Mouse (Mus musculus) mesoderm, embryonic 11.5 days (tissue): ENCODE measurements around the gene Zfp428.
A peak's percentile ranks its signal among the peaks of the same experiment; 100 is the strongest.
"Not testable (repeated sequence)": the region's sequence is repeated elsewhere in the genome, so short reads cannot be mapped to it uniquely, and the experiment has no call there.

Source experiments
- DNase-seq: peaks from one replicate; pipeline ENCODE4 v3.0.0-alpha.2; 2012; ENCODE audit warnings: low read depth, low spot score

The Zfp428 gene

GRCm38 (mm10) chr7:24480986-24481473 lies 25.8 kb upstream of the Zfp428 start:
- no peak for DNase-seq

DNA sequence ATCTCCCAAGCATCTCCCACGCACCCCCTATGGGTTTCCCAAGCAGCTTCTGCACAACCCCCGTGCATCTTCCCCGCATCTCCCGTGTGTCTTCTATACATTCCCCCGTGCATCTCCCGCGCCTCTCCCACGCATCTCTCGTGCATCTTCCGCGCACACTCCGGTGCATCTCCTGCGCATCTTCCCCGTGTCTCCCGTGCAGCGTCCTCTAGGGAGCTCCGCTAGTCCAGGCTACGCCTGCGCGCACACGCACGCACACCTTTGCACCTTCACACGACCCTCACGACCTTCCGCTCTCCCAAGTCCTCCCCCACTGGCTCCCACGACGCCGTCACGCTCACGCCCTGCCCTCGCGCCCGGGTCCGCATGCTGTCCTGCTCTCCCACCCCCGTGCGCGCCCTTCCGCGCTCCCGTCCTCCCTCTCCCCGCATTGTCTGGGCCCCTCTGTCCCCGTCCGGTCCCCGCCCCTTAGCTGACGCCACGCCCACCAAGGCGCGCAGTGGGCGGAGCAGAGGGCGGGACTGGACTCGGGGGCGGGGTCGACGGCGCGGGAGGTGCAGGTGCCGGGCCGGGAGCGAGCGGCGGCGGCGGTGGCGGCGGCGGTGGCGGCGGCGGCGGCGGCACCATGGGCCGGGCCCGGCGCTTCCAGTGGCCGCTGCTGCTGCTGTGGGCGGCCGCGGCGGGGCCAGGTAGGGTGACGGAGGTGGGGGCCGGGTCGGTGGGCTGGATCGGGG lies 25.2 kb upstream of the Zfp428 start, which contains the start of gene Cadm4:
Cadm4 (plus strand) TSS at position 550 of the 734 bp plus-strand sequence.
- peak; percentile 90 for DNase-seq

GRCm38 (mm10) chr7:24482208-24483020 lies 24.4 kb upstream of the Zfp428 start:
- DNase-seq = no peak

DNA sequence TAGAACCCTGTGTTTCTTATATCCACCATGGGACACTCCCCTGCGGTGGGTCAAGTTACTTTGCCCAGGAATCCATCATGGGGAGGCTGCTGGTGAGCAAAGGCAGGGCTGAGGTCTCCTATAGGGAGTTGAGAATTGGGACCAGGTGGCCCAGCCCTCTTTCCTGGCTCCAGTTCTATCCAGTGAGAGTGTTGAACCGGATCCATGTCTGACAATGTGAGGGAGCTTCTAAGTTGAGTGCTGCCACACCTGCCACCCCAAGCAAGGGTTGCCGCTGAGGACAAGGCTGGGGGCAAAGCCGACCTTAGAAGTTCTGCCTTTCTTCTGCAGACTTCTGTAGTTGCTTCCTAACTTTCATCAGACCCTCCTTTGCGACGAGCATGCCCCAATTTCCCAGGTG lies 23.5 kb upstream of the Zfp428 start:
- not testable (repeated sequence) for DNase-seq

GRCm38 (mm10) chr7:24485481-24485880 lies 21.3 kb upstream of the Zfp428 start:
- no peak for DNase-seq

DNA sequence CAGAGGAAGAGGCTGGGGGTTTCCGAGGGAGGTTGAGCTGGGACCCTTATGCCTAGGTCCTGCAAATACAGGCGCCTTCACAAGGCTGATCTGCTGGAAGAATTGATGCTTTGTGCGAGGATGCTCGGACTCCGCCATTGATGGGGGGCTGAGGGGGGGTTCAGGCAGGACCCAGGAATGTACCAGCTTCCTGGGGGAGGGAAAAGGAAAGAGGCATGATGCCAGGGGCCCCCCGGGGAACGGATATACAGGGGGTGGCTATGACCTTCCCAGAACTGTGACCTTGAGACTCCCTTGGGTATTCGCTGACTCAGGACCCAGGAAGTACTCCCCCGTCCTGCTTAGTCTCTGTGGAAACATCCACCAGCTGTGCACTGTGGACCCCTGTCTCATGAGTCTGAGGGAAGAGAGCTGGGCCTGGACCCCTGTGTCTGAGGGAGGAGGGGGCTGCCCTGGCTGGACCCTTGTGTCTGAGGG lies 20.1 kb upstream of the Zfp428 start:
- no peak for DNase-seq

DNA sequence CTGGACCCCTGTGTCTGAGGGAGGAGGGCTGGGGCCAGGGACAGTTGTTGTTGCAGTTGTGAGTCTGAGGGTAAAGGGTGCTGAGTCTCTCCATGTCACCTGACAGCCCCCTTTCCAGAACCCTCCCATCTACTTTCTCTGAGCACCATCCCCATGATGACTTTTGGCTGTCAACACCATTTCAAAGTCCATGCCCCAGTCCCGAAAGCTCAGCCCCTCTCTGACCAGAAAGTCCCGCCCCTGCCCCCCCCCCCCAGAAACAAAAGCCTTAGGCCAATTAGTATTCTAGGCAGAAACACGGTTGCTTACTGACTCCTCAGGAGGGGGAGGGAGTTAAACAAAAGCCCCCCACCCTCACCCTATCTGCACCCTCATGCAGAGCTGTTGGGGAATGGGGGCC lies 19.4 kb upstream of the Zfp428 start:
- DNase-seq = no peak

GRCm38 (mm10) chr7:24488303-24488702 lies 18.5 kb upstream of the Zfp428 start:
- DNase-seq = no peak

DNA sequence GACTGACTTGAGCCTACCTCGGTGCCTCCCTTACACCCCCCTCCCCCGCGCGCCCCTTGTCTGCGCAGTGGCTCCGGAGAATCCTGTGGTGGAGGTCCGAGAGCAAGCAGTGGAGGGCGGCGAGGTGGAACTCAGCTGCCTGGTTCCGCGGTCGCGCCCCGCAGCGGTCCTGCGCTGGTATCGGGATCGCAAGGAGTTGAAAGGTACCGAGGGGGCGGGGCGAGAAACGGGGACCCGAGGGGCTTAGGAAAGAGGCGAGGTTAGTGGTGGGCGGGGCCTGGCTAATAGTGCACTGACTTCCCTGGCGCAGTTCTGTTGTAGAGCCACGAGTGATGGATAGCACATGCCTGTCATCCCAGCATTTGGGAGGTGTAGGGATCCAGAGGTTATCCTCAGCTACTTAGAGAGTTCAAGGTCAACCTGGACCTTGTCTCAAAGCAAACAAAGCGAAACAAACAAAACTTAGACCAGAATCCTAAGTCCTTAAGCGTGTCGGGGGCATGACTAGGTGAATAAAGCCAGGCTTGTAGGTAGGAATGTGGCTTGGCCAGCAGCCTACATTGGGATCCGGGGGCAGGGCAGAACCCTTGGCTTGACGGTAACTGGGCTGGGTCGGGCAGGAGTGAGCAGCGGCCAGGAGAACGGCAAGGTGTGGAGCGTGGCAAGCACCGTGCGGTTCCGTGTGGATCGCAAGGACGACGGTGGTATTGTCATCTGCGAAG lies 6.8 kb upstream of the Zfp428 start:
- no peak for DNase-seq

GRCm38 (mm10) chr7:24500929-24501328 lies 5.9 kb upstream of the Zfp428 start:
- DNase-seq = peak; percentile 44

GRCm38 (mm10) chr7:24501492-24501891 lies 5.3 kb upstream of the Zfp428 start:
- DNase-seq = no peak

DNA sequence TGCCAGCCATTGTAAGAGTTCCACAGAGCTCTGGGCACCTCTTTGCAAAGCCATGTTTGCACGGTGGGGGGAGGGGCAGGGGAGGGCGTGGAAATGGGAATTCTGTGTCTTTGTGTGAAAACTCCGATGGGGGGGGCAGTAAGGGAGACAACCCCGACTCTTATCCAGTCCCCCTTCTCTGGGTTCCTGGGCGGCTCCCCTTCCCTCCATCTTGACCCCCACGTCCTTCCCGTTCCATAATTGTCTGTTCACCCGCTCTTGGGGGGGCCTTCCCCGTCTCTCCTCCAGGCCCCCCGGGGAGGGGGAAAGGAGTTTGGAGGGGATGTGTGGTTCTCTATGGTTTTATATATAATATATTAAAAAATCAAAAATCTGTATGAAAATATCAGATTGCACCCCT lies 2.8 kb upstream of the Zfp428 start:
- no peak for DNase-seq

DNA sequence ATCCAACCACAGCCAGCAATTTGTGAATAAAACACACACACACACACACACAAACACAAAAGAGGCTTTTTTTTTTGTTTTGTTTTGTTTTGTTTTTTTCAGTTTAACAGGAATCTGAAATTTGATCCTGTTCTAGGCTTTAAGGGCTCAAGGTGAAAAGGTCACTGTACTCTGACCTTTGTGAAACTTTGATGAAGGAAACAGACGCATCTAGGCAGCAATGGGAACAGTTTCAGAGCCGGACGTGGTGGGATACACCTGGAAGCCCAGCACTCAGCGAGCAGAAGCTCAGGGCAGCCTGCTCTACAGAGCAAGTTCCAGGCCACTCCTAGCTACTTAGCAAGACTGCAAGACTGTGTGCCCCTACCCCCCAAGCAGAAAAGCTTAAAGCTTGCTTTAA lies 1.9 kb upstream of the Zfp428 start:
- DNase-seq = no peak

DNA sequence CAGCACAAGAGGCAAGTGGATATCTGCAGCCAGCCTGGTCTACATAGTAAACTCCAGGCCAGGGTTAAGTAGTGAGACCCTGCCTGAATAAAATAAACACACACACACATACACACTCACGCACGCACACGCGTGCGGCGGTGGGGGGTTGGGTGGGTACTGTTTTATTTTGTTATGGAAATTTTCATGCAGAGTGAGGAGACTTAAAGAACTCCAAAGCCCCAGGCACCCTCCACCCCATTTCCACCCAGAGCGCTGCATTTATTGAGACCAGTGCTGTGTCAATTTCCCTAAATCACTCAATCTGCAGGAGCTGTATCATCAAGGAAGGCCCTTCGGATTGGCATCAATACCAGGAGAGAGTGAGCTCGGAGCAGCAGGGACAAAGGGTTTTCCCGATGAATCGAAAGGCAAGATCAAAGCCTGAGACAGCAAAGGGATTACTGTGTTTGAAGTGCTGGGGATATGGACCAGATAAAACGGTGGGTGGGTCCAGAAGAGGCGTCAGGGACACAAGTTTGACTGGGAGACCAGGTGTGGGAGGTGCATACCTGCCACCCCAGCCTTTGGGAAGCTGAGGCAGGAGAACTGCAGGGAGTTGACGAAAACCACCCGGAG lies 1.2 kb upstream of the Zfp428 start:
- no peak for DNase-seq

GRCm38 (mm10) chr7:24506065-24506459 lies 744 bp upstream of the Zfp428 start:
- DNase-seq = no peak

- DNase-seq = no peak
Observed at GRCm38 (mm10) chr7:24506476-24506837, 349 bp upstream of the Zfp428 start.

DNA sequence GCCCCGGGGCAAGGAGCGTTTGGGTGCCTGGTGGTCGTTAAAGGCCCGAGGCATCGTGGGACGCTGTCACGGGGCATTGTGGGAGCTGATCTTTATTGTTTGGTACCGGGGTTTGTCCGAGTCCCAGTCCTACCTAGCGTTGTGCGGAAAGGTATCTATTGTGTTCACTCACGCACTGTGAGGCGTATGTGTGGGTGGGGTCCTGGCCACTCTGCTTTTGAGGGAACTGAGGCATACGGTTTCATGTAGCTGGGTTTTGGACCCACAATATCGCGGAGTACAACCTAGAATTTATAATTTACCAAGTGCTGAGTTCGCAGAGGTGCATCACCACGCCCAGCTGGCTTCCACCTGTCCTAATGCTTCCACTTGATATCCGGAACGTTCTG lies 914 bp downstream of the Zfp428 start:
- DNase-seq = no peak

GRCm38 (mm10) chr7:24512355-24512754 lies 5.5 kb downstream of the Zfp428 start, which contains the start of gene AC161166.1:
Gene AC161166.1 (minus strand): TSS chr7:24512455.
- DNase-seq = no peak

GRCm38 (mm10) chr7:24516319-24516718 lies 9.5 kb downstream of the Zfp428 start:
- not testable (repeated sequence) for DNase-seq

GRCm38 (mm10) chr7:24517077-24517476 lies 10.3 kb downstream of the Zfp428 start:
- DNase-seq = no peak

DNA sequence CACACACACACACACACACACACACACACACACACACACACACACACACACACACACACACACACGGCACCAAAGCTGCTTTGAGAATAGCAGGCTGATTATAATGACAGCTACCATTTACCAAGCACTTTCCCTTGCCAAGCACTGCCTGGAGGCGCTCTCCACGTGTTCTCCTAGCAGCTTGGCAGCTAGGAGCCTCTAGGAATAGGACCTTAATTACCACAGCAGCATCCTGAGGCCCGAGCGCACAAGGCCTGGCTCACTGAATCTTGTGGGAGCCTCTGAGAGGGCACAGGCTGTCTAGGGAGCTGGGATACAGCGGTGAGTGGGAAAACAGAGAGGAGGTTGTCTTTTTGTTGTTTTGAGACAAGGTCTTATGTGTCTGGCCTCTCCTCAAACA lies 10.8 kb downstream of the Zfp428 start:
- DNase-seq = no peak

DNA sequence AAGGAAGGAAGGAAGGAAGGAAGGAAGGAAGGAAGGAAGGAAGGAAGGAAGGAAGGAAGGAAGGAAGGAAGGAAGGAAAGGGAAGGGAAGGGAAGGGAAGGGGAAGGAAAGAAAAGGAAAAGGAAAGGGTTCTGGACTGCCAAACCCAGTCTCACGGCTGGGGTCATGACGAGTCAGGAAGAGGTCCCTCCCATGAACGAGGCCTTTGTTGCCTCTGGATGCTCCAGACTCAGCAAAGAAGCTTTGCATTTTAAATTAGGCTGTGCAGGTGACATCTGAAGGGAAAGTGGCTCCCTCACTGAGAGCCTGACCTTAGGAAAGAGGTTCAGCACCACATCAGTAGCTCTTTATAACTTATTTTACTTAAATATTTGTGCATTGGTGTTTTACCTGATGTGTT lies 12.3 kb downstream of the Zfp428 start:
- DNase-seq = no peak
